Mouse (Mus musculus) cerebellum, adult 2 months (tissue): ENCODE measurements around the gene Gjb2. TPM values are rescaled to one million over a fixed set of nuclear protein-coding genes. Genes with fewer than 3 reads are reported as not detected.

Experiments used
- DNase-seq, 2 experiments: peaks; one replicate each; pipeline ENCODE4 v3.0.0; 2021
- H3K27ac ChIP-seq: fragments of 200-500 bp; 2 replicates; pipeline ENCODE4 v1.5.1; 2012; ENCODE audit warnings: low read length, control low read depth, inconsistent platforms; ENCODE audit not compliant: insufficient read depth
- H3K27me3 ChIP-seq: fragments of 200-500 bp; 2 replicates; pipeline ENCODE4 v1.6.1; 2012; ENCODE audit warnings: inconsistent platforms, mild to moderate bottlenecking, low read length, moderate library complexity; ENCODE audit not compliant: control insufficient read depth, insufficient read depth
- H3K4me1 ChIP-seq: fragments of 200-500 bp; 2 replicates; pipeline ENCODE4 v1.6.1; 2011; ENCODE audit warnings: low read length; ENCODE audit not compliant: control insufficient read depth, insufficient read depth
- H3K4me3 ChIP-seq: fragments of 200-500 bp; replicated peaks from 2 replicates; pipeline ENCODE3; 2011; ENCODE audit warnings: mild to moderate bottlenecking, low read depth, low read length, control low read depth; ENCODE audit not compliant: insufficient read depth
- CTCF ChIP-seq: fragments of 200-500 bp; IDR thresholded peaks from 2 replicates; pipeline ENCODE4 v1.5.1; 2011; ENCODE audit warnings: low read depth, mild to moderate bottlenecking, control low read depth, low read length, moderate library complexity, borderline replicate concordance; ENCODE audit not compliant: insufficient read depth
- POLR2A ChIP-seq: fragments of 200-500 bp; IDR thresholded peaks from 2 replicates; pipeline ENCODE4 v1.6.1; 2011; ENCODE audit warnings: low read length, control low read depth, borderline replicate concordance; ENCODE audit not compliant: insufficient read depth
- WGBS: fragments of 180-500 bp; shearing (Covaris S2); methylation state at CpG from one replicate; pipeline ENCODE4 v1.1.7; 2018; 5-methylcytosine and 5-hydroxymethylcytosine counted together
- polyA plus RNA-seq: library from polyadenylated mRNA; depleted of rRNA; stranded (reverse); fragments of >200 nt; gene quantifications from 2 replicates; pipeline ENCODE4 v1.2.3, GENCODE M21; 2012

Gene Gjb2
- polyA plus RNA-seq, 1 experiment: 5.6 TPM

GRCm38 (mm10) chr14:57107916-57108315 lies 3.4 kb upstream of the Gjb2 start:
- no peak overlapping the region for H3K4me3 ChIP-seq
- TF ChIP-seq CTCF (no peak), POLR2A (no peak)
- WGBS: 75% methylated on average over 5 of the region's 5 CpGs
- H3K27ac ChIP-seq: no peak overlapping the region
- H3K4me1 ChIP-seq: no peaks in the 10 kb centered on the region
- no peak for DNase-seq
- H3K27me3 ChIP-seq: no peaks in the 10 kb centered on the region; the same call in 1 of the 2 replicates

GRCm38 (mm10) chr14:57107091-57107490 lies 2.6 kb upstream of the Gjb2 start:
- no peak for DNase-seq
- Histone ChIP-seq H3K4me1 (no peaks in the 10 kb centered on the region), H3K27ac (no peak overlapping the region), H3K27me3 (no peaks in the 10 kb centered on the region; the same call in 1 of the 2 replicates), H3K4me3 (no peak overlapping the region)
- 85% methylated on average over 8 of the region's 8 CpGs for WGBS
- TF ChIP-seq POLR2A (no peak), CTCF (no peak)

GRCm38 (mm10) chr14:57105721-57106120 lies 1.2 kb upstream of the Gjb2 start:
- TF ChIP-seq POLR2A (no peak), CTCF (no peak)
- no peaks in the 10 kb centered on the region for H3K4me1 ChIP-seq
- H3K27me3 ChIP-seq: no peaks in the 10 kb centered on the region; the same call in 1 of the 2 replicates
- WGBS: 33% methylated on average over 11 of the region's 11 CpGs
- no peak for DNase-seq
- H3K4me3 ChIP-seq: no peak overlapping the region
- no peak overlapping the region for H3K27ac ChIP-seq

DNA sequence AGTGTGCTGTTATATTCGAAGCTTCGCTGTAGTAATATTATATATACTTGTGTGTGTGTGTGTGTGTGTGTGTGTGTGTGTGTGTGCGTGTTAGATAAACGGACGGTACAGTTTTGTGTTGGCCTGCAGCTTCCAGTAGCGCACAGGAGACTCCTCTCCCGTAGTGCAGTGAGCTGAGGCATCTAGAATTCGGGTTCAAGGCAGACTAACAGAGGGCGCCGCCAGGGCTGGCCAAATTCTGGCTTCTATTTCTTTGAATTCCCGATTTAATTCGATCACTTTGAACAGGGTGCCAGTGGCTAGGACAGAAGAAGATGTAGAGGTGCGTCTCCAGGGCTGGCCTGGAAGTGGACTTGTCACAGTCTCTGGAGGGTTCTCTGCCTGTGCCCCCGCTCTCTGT lies 609 bp upstream of the Gjb2 start:
- 14% methylated on average over 14 of the region's 14 CpGs for WGBS
- DNase-seq: no peak
- Histone ChIP-seq H3K4me1 (no peaks in the 10 kb centered on the region), H3K27ac (no peak overlapping the region), H3K4me3 (no peak overlapping the region), H3K27me3 (no peaks in the 10 kb centered on the region; the same call in 1 of the 2 replicates)
- TF ChIP-seq POLR2A (no peak), CTCF (no peak)

DNA sequence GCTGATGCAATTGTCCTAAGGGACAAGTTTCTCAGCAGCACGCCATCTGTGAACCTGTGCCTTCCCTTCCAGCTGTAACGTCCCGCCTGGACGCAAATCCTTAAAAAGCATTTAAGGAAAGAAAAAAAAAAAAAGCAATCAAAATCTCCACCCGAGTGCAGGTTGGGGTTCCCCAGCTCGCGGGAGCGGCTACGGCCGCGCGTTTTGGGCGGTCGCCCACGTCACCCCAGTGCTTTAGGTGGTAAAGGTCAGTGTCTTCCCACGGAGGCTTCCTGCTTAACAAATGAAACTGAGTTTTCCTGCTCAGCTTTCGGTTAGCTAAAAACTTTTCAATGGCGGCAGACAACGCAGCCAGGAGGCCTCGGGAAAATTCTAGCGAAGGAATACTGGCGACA lies 794 bp downstream of the Gjb2 start:
- 3% methylated on average over 22 of the region's 22 CpGs for WGBS
- Histone ChIP-seq H3K4me3 (peak overlapping the region; percentile 51), H3K27ac (no peak overlapping the region), H3K27me3 (no peaks in the 10 kb centered on the region; the same call in 1 of the 2 replicates), H3K4me1 (no peaks in the 10 kb centered on the region)
- TF ChIP-seq CTCF: no peak
- TF ChIP-seq POLR2A: no peak
- DNase-seq: no peak

DNA sequence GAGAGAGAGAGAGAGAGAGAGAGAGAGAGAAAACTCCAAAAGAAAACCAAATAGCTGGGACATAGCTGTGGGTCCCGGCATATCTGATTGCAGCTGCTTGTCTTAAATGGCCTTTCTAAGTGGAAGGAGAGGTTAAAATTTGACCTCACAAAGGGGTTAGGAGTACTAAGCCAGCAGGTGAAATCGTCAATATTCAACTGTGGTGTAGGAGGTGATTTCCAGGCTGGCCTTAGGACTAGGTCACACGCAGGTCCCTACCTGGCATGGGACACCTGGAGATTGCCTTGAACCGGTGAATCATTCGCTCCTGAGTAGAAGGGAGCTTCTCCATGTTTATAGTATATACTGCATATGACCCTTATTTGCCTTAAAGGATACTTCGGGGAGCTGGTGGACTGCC lies 1.4 kb downstream of the Gjb2 start:
- 76% methylated on average over 6 of the region's 6 CpGs for WGBS
- TF ChIP-seq POLR2A: no peak
- no peak for TF ChIP-seq CTCF
- Histone ChIP-seq H3K4me1 (no peaks in the 10 kb centered on the region), H3K4me3 (no peak overlapping the region), H3K27ac (no peak overlapping the region), H3K27me3 (no peaks in the 10 kb centered on the region; the same call in 1 of the 2 replicates)
- no peak for DNase-seq

GRCm38 (mm10) chr14:57101623-57102022 lies 2.9 kb downstream of the Gjb2 start:
- DNase-seq: no peak
- TF ChIP-seq CTCF (no peak), POLR2A (no peak)
- WGBS: 92% methylated on average over 7 of the region's 7 CpGs
- Histone ChIP-seq H3K27ac (no peak overlapping the region), H3K4me1 (no peaks in the 10 kb centered on the region), H3K4me3 (no peak overlapping the region), H3K27me3 (no peaks in the 10 kb centered on the region; the same call in 1 of the 2 replicates)

GRCm38 (mm10) chr14:57095855-57096254 lies 8.6 kb downstream of the Gjb2 start:
- Histone ChIP-seq H3K27me3 (no peaks in the 10 kb centered on the region; the same call in 1 of the 2 replicates), H3K4me1 (no peaks in the 10 kb centered on the region), H3K27ac (no peak overlapping the region), H3K4me3 (no peak overlapping the region)
- DNase-seq: no peak
- no peak for TF ChIP-seq POLR2A
- no peak for TF ChIP-seq CTCF
- WGBS: 49% methylated on average over 4 of the region's 4 CpGs

- WGBS: 8% methylated on average over 8 of the region's 8 CpGs
- Histone ChIP-seq H3K4me1 (no peaks in the 10 kb centered on the region), H3K27ac (no peak overlapping the region), H3K4me3 (no peak overlapping the region), H3K27me3 (no peaks in the 10 kb centered on the region)
- peak; percentile 20 to 26 for DNase-seq
- TF ChIP-seq POLR2A: no peak
- peak; percentile 60 for TF ChIP-seq CTCF
Observed at GRCm38 (mm10) chr14:57093029-57093428, 11.5 kb downstream of the Gjb2 start.
